Mouse (Mus musculus) MN1 (cell line): Measurements from ENCODE around the gene Gm136.

Source experiments
- DNase-seq: peaks from one replicate; pipeline ENCODE4 v3.0.0-alpha.2; 2016; ENCODE audit warnings: low spot score

Gm136 gene

GRCm38 (mm10) chr4:34708127-34708526 is 47.9 kb downstream of the Gm136 start:
- DNase-seq, result no peak

- DNase-seq, result no peak
Observed at GRCm38 (mm10) chr4:34707248-34707647, 48.8 kb downstream of the Gm136 start.

GRCm38 (mm10) chr4:34703029-34703428 is 53.0 kb downstream of the Gm136 start:
- DNase-seq, result no peak

GRCm38 (mm10) chr4:34702231-34702630 is 53.8 kb downstream of the Gm136 start:
- DNase-seq, result no peak

- DNase-seq, result no peak
Observed at GRCm38 (mm10) chr4:34701528-34701927, 54.5 kb downstream of the Gm136 start.
